Mouse (Mus musculus) megakaryocyte-erythroid progenitor cell, adult 5-6 weeks (primary cell): ENCODE measurements around the gene Gatb. TPM values are rescaled to one million over a fixed set of nuclear protein-coding genes. Genes with fewer than 3 reads are reported as not detected.
"Not testable (repeated sequence)": the region's sequence is repeated elsewhere in the genome, so short reads cannot be mapped to it uniquely, and the experiment has no call there.

Experiments used
- ATAC-seq: replicated peaks from 2 replicates; pipeline ENCODE4 v1.8.0; 2016; ENCODE audit warnings: mild to moderate bottlenecking, inconsistent platforms; ENCODE audit not compliant: severe bottlenecking, poor library complexity, low FRiP score, low TSS enrichment
- total RNA-seq, 2 experiments: library from RNA; stranded (forward) in 1 of 2; stranded (reverse) in 1 of 2; fragments of 200-1000, 215-1000 nt in 1 of 2; fragments of >200 nt in 1 of 2; fragmentation: Nextera tagmentation in 1 of 2; gene quantifications; 2 replicates each; pipeline ENCODE4 v1.2.3; 2014 to 2017

The Gatb gene
- 9.1 and 12.7 TPM in 2 replicates for total RNA-seq (2014; fragmentation: Nextera tagmentation)
- 8.4 and 11.4 TPM in 2 replicates for total RNA-seq (2017)

GRCm38 (mm10) chr3:85573864-85574830 is at the start of gene Gatb:
Gene Gatb (plus strand): TSS chr3:85574119.
- peak; percentile 97 for ATAC-seq

DNA sequence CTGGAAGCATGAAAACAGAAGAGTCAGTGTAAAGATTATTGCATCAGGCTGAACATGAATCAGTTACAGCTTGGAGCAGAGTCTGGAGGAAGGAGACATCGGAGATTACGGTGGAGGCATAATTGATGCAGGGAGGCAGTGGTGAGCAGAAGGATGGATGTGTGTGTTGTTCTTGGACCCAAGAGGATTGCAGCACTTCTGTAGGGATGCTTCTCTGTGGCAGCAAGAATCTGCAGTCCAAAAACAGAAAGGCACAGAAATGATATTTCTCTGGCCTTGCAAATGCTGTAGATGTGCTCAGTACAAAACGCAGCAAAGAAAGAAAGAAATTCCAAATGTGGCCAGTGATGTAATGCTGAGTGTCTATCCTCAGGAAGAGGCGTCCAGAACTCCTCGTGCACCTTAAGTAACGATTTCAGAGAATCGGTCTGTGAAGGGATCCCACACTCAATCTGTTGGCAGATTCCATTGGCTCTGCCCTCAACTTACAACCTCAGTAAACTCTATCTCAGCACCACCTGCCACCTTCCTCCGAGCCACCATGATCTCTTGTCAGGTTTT is 43.2 kb upstream of the Gatb start:
- ATAC-seq, result no peak

- ATAC-seq, result no peak
Measured at GRCm38 (mm10) chr3:85532376-85532775, 41.5 kb upstream of the Gatb start.

GRCm38 (mm10) chr3:85535042-85535441 is 38.9 kb upstream of the Gatb start:
- no peak for ATAC-seq

DNA sequence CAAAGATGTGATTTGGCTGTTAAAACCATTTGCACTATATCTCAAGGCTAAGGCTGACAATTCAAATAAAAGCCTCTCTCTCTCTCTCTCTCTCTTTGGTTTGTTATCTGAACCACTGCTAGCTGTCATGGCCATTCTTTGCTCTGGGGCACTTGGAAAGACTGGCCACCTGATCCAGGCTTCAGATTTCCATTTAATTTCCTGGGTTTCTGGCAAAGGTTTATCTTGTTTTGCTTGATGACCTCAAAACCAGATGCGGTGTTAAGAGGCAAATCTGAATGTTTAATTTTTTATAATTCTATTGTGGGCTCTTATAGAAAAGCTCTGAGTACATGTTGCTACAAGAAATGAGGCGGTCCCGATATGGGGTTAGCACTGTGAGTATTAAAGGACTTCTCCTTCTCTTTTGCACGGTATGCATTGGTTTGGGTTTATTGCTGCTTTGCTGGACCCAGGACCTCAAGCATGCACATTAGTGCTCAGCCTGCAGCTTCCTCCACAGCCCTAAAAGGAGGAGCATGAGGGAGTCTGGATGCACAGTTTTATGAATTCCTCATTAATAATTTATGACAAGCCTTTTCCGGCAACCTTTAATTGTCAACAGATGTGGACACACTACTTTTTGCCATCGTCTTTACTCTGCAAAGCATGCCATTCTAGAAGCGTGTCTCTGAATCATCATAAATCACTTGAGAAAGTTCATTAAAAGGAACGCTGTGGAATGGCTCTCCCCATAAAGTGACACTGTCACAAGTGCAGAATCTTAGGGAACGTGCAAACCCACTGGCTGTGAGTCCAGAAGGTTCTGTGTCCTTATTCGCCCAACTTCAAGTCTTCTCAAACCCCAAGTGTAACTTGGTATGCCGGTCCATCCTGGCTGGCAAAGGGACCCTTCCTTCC is 38.0 kb upstream of the Gatb start:
- no peak for ATAC-seq

DNA sequence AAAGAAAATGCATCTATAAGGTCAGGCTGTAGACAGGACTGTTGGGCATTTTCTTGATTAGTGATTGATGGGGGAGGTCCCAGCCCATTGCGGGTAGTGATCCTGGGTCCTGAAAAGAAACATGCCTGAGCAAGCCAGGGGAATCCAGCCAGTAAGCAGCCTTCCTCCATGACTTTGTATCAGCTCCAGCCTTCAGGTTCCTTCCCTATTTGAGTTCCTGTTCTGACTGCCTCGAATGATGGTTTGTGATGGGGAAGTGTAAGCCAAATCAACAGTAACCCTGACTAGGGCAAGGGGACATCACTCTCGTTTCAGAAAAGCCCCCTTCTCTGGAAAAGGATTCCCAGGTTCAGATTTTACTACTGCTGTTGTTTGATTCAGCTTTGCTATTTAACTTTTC is 31.2 kb upstream of the Gatb start:
- no peak for ATAC-seq

- 0 out of 2 replicates have a peak, but pooled peaks have one; percentile 26 for ATAC-seq
Measured at GRCm38 (mm10) chr3:85543652-85544051, 30.3 kb upstream of the Gatb start.

DNA sequence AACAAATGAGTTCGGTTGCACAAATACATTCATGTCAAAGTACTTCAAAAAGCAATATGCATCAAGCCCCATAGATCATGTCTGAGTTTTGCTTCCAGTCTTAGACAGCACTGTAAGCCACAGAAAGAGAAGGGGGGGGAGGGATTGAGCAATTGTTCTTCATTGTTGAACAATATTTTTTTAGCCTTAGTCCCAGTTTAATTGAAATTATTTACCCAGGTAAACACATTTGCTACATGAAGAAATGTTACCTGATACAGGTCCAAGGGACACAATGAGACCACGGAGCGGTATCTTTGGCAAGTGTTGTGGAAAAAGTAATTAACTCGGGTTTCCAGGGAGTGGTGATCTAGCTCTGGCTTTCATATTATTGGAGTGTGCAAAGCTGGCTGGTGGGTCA is 23.6 kb upstream of the Gatb start:
- no peak for ATAC-seq

- ATAC-seq, result no peak
Measured at GRCm38 (mm10) chr3:85551352-85551751, 22.6 kb upstream of the Gatb start.

DNA sequence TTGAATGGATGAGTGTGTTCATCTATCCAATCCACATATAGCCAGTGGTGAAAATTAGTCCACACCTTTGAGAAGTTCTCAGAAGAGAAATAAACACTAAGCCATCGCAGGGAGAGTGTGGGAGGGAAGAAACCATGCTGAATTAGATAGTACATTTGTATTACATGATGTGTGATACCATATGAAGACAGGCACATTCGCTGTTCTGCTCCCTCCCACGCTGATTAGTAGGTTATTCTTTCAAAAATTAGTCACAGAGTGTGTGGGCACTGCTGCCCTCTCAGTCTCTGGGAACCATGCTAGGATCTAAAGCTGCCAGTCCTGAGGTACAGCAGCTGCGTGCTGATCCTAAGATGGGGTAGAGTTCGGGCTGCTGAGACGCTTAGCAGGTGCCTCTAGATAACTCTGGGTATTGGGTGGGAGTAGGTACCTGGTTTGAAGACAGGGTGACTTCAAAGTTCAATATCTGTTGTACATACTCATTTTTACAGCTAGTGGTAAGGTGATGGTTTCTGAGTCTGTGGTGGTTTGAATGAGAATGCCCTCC is 20.1 kb upstream of the Gatb start:
- ATAC-seq, result no peak

- no peak for ATAC-seq
Measured at GRCm38 (mm10) chr3:85564603-85565002, 9.3 kb upstream of the Gatb start.

DNA sequence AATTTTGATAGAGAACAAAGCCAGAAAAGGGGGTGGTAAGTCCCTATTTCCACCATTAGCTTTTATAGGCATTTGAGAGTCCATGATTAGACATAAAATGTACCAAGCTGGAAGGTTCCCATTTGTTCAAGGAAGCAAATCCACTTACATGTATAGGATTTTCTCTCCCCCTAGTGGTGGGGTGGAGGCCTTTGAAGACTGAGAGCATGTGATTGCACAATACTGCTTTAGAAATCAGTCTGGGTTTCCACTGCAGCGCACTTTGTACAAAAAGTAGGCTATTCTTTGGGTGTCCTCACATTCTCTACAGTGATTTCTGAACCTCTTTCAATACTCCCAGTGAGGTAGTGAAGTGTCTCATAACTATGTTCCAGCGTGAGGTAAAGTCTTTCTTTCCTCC is 2.6 kb upstream of the Gatb start:
- ATAC-seq, result no peak

- not testable (repeated sequence) for ATAC-seq
Measured at GRCm38 (mm10) chr3:85572502-85572901, 1.4 kb upstream of the Gatb start.

DNA sequence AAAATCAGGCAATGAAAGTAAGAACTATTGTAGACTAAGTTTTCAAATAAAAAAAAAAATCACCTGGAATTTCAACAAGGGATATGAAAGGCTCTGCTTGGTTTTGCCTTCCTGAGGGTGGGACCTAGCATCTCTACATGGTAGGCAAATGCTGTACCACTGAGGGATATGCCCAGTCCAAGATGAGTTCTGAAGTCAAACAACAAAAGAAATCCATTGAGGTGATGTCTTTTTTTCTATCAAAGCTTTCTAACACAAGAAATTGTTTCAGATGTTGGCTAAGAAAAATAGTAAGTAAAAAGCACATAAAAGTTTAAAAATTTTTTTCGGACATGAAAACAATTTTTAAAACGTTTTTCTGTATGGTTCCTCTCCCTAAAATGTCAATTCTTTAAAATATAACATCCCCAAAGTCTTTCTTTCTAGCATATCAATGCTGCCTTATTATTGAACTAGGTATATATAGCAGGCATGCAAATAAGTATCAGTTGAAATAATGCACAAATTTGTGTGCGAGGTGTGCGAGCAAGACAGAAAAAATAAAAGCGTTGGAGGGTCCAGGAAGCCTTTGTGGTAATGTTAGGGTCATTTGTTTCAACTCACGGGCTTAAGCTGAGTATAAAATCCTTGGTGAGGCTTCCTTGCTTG is 579 bp upstream of the Gatb start:
- ATAC-seq, result no peak

GRCm38 (mm10) chr3:85582726-85583125 is 8.8 kb downstream of the Gatb start:
- no peak for ATAC-seq

DNA sequence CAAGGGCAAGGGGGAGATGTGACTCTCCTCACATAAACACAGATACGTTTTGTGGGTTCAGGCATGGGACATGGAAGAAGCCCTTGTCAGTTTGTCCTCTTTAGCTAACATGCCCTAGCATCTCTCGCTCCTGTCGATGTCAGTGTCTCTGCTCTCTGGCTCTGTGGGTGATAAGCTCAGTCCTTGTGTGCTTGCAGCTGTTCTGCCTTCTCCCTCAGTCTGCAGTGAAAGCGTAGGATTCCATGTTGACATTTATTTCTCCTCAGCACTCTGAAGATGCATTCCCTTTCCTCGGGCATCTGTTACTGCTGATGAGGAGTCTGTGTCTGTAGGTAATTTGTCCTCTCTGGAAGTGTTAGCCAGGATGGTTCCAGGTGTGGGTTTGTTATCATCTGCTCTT is 9.3 kb downstream of the Gatb start:
- ATAC-seq, result no peak

DNA sequence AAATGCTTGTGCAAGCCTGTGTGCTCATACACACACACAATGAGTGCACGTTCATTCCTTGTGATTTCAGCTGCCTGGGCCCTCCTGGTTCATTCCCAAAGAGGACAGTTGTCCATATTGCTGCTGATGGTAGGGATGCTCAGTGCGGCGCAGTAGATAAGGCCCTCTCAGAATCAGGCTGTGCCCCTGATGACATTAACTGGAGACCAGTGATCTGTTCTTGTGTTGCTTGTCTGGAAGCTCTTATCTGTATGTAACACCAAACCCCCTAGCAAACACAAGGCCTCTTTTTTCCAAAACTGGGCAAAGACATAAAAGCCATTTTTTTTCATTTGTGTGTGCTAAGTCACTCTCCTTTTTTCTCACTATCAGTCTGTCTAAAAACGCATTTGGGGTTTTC is 11.0 kb downstream of the Gatb start:
- ATAC-seq, result peak; percentile 77

GRCm38 (mm10) chr3:85588701-85589100 is 14.8 kb downstream of the Gatb start:
- ATAC-seq, result peak; percentile 55; the same call in 1 of the 2 replicates
